Mouse (Mus musculus): ENCODE results near the gene Cmip. TPM values are rescaled to one million over a fixed set of nuclear protein-coding genes. Genes with fewer than 3 reads are reported as not detected.

Gene Cmip
- polyA plus RNA-seq, 1 experiment from 2014 or later, result 47.1 TPM

- Histone ChIP-seq H3K27me3 (replicated peaks; ENCODE audit: control insufficient read depth, insufficient read depth, low read length) (no peaks in the 10 kb centered on the region), H3K4me3 (ENCODE audit: low read depth, low read length) (peak overlapping the region; percentile 96), H3K27ac (ENCODE audit: low read depth, low read length) (peak overlapping the region; percentile 95), H3K9ac (ENCODE audit: low read depth, low read length) (peak overlapping the region; percentile 99), H3K4me1 (replicated peaks; ENCODE audit: control insufficient read depth, insufficient read depth, low read length) (peaks cover 17% of the 10 kb centered on the region; the same call in 1 of the 2 replicates), H3K4me2 (replicated peaks; ENCODE audit: low read depth) (peak overlapping the region; percentile 77), H3K9me3 (ENCODE audit: control insufficient read depth) (no peaks in the 10 kb centered on the region), H3K36me3 (ENCODE audit: control insufficient read depth, insufficient read depth) (no peaks in the 10 kb centered on the region)
- 35% methylated on average over 11 of the region's 11 CpGs for WGBS
- peak; percentile 33 for TF ChIP-seq CTCF (IDR thresholded peaks at IDR 0.05; ENCODE audit: low read depth)
- ATAC-seq, result peak; percentile 4; the same call in 1 of the 2 replicates
These were observed 2.7 kb downstream of the Cmip start for GRCm38 (mm10) chr8:117259431-117260001.

- Histone ChIP-seq H3K9me3 (ENCODE audit: control insufficient read depth) (no peaks in the 10 kb centered on the region), H3K4me3 (ENCODE audit: low read depth, low read length) (peak overlapping the region; percentile 96), H3K4me2 (replicated peaks; ENCODE audit: low read depth) (peak overlapping the region; percentile 77), H3K36me3 (ENCODE audit: control insufficient read depth, insufficient read depth) (no peaks in the 10 kb centered on the region), H3K4me1 (replicated peaks; ENCODE audit: control insufficient read depth, insufficient read depth, low read length) (peaks cover 25% of the 10 kb centered on the region), H3K27me3 (replicated peaks; ENCODE audit: control insufficient read depth, insufficient read depth, low read length) (no peaks in the 10 kb centered on the region), H3K27ac (ENCODE audit: low read depth, low read length) (peak overlapping the region; percentile 95), H3K9ac (ENCODE audit: low read depth, low read length) (peak overlapping the region; percentile 45)
- WGBS, result 20% methylated on average over 14 of the region's 14 CpGs
- no peak for TF ChIP-seq CTCF (IDR thresholded peaks at IDR 0.05; ENCODE audit: low read depth)
- ATAC-seq, result peak; percentile 25; the same call in 1 of the 2 replicates
These were observed 3.5 kb downstream of the Cmip start for GRCm38 (mm10) chr8:117260234-117260929.

- peak overlapping the region; percentile 96 for H3K4me3 ChIP-seq (ENCODE audit: low read depth, low read length)
- H3K4me1 ChIP-seq (replicated peaks; ENCODE audit: control insufficient read depth, insufficient read depth, low read length), result peaks cover 25% of the 10 kb centered on the region
- H3K9ac ChIP-seq (ENCODE audit: low read depth, low read length), result no peak overlapping the region
- H3K9me3 ChIP-seq (ENCODE audit: control insufficient read depth), result no peaks in the 10 kb centered on the region
- H3K4me2 ChIP-seq (replicated peaks; ENCODE audit: low read depth), result peak overlapping the region; percentile 77
- no peaks in the 10 kb centered on the region for H3K27me3 ChIP-seq (replicated peaks; ENCODE audit: control insufficient read depth, insufficient read depth, low read length)
- TF ChIP-seq CTCF (IDR thresholded peaks at IDR 0.05; ENCODE audit: low read depth), result no peak
- 30% methylated on average over 14 of the region's 14 CpGs for WGBS
- no peak for ATAC-seq
- no peaks in the 10 kb centered on the region for H3K36me3 ChIP-seq (ENCODE audit: control insufficient read depth, insufficient read depth)
- H3K27ac ChIP-seq (ENCODE audit: low read depth, low read length), result peak overlapping the region; percentile 95
These were observed 4.1 kb downstream of the Cmip start for GRCm38 (mm10) chr8:117260930-117261475.

GRCm38 (mm10) chr8:117261702-117262101 is 4.8 kb downstream of the Cmip start:
- Histone ChIP-seq H3K9me3 (ENCODE audit: control insufficient read depth) (no peaks in the 10 kb centered on the region), H3K4me2 (replicated peaks; ENCODE audit: low read depth) (peak overlapping the region; percentile 77), H3K4me1 (replicated peaks; ENCODE audit: control insufficient read depth, insufficient read depth, low read length) (peaks cover 25% of the 10 kb centered on the region), H3K36me3 (ENCODE audit: control insufficient read depth, insufficient read depth) (no peaks in the 10 kb centered on the region), H3K9ac (ENCODE audit: low read depth, low read length) (no peak overlapping the region), H3K4me3 (ENCODE audit: low read depth, low read length) (0 out of 2 replicates have a peak overlapping the region, but pooled peaks have one; percentile 7), H3K27me3 (replicated peaks; ENCODE audit: control insufficient read depth, insufficient read depth, low read length) (no peaks in the 10 kb centered on the region), H3K27ac (ENCODE audit: low read depth, low read length) (peak overlapping the region; percentile 54)
- no peak for ATAC-seq
- TF ChIP-seq CTCF (IDR thresholded peaks at IDR 0.05; ENCODE audit: low read depth), result no peak
- 35% methylated on average over 9 of the region's 9 CpGs for WGBS

- no peak overlapping the region for H3K4me3 ChIP-seq (ENCODE audit: low read depth, low read length)
- H3K27me3 ChIP-seq (replicated peaks; ENCODE audit: control insufficient read depth, insufficient read depth, low read length), result no peaks in the 10 kb centered on the region
- peaks cover 25% of the 10 kb centered on the region for H3K4me1 ChIP-seq (replicated peaks; ENCODE audit: control insufficient read depth, insufficient read depth, low read length)
- ATAC-seq, result no peak
- H3K4me2 ChIP-seq (replicated peaks; ENCODE audit: low read depth), result peak overlapping the region; percentile 25
- no peaks in the 10 kb centered on the region for H3K9me3 ChIP-seq (ENCODE audit: control insufficient read depth)
- no peak for TF ChIP-seq CTCF (IDR thresholded peaks at IDR 0.05; ENCODE audit: low read depth)
- no peaks in the 10 kb centered on the region for H3K36me3 ChIP-seq (ENCODE audit: control insufficient read depth, insufficient read depth)
- peak overlapping the region; percentile 30; the same call in 1 of the 2 replicates for H3K27ac ChIP-seq (ENCODE audit: low read depth, low read length)
- no peak overlapping the region for H3K9ac ChIP-seq (ENCODE audit: low read depth, low read length)
- 21% methylated on average over 8 of the region's 8 CpGs for WGBS
These were observed 5.8 kb downstream of the Cmip start for GRCm38 (mm10) chr8:117262685-117263084.

- Histone ChIP-seq H3K27me3 (replicated peaks; ENCODE audit: control insufficient read depth, insufficient read depth, low read length) (no peaks in the 10 kb centered on the region), H3K36me3 (ENCODE audit: control insufficient read depth, insufficient read depth) (no peaks in the 10 kb centered on the region), H3K9ac (ENCODE audit: low read depth, low read length) (no peak overlapping the region), H3K4me3 (ENCODE audit: low read depth, low read length) (no peak overlapping the region), H3K4me1 (replicated peaks; ENCODE audit: control insufficient read depth, insufficient read depth, low read length) (peaks cover 25% of the 10 kb centered on the region), H3K4me2 (replicated peaks; ENCODE audit: low read depth) (peak overlapping the region; percentile 25), H3K9me3 (ENCODE audit: control insufficient read depth) (no peaks in the 10 kb centered on the region), H3K27ac (ENCODE audit: low read depth, low read length) (peak overlapping the region; percentile 46; the same call in 1 of the 2 replicates)
- TF ChIP-seq CTCF (IDR thresholded peaks at IDR 0.05; ENCODE audit: low read depth), result no peak
- WGBS, result 28% methylated on average over 6 of the region's 6 CpGs
- ATAC-seq, result peak; percentile 9; the same call in 1 of the 2 replicates
These were observed 6.6 kb downstream of the Cmip start for GRCm38 (mm10) chr8:117263442-117263841.
